Mouse (Mus musculus) adrenal gland, postnatal 4 days (tissue): ENCODE measurements around the gene Gm572. TPM values are rescaled to one million over a fixed set of nuclear protein-coding genes. Genes with fewer than 3 reads are reported as not detected.

Source experiments
- DNase-seq, 2 experiments: peaks; one replicate each; pipeline ENCODE4 v3.0.0; 2021 to 2022; ENCODE audit warnings: low spot score in 2 of 2, mixed read lengths in 2 of 2
- total RNA-seq, 2 experiments: library from RNA; stranded (reverse); gene quantifications; 2 replicates each; pipeline ENCODE4 v1.2.3; 2021

Gm572 gene
- total RNA-seq, 2 experiments from 2014 or later = 0.37 to 0.42 TPM

DNA sequence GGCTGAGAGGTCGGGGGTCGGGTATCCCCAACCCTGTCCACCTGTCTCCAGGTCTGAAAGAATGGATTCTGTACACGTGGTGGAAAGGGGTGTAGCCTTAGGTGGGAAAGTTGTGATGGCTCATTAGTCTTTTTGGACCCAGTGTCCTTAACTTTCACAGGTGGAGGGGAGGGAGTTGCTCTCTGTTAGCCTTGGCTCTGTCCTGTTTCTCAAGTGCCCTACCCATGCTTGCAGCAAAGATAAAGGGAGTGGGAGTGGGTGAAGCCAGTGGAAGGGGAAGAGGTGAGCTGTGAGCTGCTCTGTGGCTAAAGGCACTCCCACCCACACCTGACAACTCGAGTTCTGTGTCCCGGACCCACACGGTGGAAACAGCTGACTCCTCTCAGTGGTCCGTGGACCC, 20.2 kb downstream of the Gm572 start:
- no peak for DNase-seq

DNA sequence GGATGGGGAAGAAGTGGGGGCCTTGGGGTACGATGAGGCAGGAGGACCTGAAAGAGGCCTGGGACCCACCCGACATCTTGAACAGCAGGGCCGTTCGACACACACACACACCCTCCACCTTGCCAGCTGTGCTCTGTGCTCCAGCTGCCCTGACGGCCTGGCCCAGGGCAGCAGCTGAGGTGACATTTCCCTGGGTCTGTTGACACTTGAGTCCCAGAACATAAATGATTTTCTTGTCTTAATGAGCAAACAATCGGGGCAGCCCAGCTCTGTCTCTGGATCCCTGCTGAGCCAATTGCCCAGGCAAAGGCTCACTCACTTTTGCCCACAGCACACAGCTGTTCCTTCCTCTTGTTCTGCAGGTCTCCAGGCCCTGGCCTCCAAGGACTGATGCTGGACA, 20.9 kb downstream of the Gm572 start:
- DNase-seq = no peak

DNA sequence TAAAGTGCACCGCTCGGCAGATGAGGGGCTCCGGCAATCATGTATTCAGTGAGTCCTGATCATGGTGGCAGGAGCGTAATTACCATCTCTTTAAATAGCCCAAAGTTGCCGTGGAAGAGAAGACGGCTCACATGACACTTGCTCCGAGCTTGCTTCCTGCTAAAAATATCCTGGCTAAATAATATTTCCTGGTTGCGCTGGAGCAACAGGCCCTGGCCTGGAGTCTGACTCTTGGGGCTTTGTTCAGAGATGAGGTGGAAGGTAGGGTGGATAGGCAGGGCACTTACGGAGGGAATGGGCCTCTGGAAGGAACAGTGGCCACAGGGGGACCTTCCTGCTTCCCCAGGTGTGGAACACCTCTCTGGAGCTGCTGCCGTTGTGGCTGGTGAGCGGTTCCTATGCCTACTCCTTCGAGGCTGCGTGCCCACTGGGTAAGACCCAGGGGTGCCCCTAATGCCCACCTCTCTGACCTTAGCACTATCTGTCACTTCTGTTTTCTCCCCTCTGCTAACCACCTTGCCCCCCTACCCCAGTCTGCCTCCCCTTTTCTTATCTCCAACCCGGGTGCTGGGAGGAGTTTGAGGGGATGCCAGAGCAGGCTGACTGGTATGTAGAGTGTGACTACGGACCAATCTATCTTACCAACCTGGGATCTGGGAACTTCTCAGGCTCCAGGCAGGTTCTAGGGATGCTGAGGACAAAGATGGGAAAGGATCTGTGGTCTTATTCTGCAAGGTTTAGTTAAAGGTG, 24.1 kb downstream of the Gm572 start:
- DNase-seq = no peak

DNA sequence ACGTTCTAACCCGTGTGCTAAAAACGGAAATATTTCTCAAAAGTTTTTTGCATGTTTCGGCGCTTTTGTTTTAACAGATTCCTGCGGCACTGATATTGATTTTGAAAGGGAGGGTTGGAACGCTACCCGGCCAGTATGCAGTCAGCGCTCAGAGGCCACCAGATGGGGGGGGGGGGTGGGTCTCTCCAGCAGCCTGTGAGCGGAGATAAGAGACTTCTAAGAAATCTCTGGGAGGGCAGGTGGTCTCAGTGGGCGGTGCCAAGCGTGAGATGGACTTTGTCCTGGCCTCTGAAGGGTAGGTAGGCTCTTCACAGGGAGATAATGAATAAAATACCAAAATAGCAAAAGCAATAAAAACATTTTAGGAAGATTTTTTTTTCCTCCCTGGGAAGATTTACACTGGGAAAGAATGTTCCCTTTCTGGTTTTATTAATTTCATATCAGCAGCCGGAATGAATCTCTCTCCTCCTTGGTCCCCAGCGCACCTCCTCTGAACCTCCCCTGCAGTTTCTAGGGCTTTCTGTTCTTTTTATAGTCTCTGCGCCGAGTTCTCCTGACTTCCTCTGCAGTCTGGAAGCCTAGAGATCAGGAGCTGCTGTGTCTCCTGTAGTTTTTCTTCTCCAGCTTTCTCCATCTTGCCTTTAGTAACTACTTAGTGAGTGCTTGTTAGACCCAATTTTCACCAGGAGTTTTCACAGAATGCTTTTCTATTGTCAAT, 28.3 kb downstream of the Gm572 start:
- no peak for DNase-seq

DNA sequence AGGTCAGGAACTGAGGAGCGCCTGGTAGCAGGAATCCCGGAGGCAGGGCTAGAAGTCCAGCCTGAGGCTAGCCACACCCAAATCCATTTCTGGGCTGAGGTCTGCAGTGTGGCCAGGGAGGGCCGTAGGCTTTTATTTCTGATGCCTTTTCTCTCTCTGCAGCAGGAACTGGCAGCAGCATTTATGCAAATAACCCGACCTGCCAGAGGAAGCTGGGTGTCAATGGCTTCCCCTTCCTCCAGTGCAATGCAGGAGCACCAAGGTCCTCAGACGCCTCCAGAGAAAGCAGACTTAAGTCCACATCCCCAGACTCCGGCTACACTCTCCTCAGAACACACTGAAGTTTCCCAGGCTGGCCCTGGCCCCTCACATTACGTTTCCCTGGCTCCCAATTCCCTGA, 31.9 kb downstream of the Gm572 start:
- DNase-seq = no peak

DNA sequence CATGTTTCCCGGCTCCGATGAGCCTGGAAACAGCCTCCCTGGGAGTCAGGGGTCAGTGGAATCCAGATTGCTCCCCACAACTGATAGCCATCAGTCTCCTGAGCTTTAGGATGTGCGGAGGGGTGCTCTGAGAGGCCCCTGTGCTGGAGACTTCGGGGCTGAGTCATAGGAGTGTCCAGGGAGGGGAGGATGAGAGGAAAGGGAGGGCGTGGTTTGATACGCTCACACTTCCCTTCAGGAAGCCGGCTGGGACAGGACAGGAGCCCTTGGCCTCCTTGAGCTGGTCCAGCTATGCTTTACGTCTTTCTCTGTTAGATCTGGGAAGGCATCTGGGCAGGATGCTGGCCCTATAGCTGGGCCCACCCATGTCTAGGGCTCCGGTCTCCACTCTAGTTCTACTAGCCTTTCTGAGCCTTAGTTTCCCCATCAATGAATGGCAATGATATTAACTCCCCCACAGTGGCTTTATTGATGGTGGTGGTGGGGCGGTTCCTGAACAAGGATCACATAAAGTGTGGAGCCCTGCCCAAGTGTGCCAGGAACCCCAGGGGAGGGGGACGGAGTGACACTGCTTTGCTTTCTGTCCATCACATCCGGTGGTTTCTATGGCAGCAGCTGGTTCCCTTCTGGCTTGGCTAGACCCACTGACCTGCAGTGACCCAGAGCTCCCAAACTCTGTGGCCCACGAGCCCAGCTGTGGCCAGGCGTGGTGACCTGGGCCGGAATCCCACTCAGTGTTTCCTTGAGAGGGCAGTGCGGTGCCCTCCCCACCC, 33.3 kb downstream of the Gm572 start:
- DNase-seq = no peak

DNA sequence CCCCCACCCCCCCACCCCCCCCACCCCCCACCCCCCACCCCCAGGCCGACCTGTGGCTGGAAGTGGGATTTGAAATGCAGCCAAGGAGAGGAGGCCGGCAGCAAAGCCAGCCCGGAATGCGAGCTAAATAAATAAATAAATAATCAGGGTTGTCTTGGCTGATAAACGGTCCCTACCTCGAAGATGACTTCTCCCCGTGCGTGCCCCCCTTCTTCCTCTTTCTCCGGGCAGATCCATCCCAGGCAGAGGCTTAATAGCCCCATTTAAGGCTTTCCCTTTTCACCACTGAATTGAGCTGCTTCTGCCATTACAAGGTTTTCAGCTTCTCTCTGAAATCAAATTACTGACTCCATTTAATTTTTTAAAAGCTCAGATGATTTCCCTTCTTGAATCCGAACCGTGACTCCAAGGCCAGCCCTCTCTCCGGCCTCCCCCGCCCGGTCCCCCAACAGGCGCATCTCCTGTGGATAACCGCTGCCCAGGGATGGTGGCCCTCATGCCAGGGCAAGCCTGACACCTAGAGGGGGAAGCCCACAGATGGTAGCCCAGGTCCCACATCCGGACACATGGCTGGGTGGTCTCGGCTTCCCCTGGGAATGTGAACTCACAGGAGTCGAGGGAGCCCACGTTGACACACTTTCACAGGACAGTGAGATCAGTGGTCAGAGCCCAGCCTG, 34.0 kb downstream of the Gm572 start:
- DNase-seq = no peak

DNA sequence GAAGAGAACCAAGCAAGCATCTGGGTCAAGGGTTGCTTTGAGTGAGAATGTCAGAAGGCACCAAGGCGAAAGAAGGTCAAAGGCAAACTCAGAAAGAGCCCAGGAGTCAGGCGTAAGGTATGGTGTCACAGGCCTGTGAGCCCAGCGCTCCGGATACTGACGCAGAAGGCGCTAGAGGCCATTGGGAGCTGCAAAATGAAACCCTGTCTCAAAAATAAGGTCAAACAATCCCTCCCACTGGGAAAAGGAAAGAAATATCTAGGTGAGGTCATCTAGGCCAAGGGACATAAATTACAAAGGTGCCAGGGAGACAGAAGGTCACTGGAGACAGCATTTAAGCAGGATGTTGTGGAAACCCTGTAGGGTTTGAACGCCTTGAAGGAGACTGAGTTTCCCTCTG, 35.0 kb downstream of the Gm572 start:
- DNase-seq = no peak

DNA sequence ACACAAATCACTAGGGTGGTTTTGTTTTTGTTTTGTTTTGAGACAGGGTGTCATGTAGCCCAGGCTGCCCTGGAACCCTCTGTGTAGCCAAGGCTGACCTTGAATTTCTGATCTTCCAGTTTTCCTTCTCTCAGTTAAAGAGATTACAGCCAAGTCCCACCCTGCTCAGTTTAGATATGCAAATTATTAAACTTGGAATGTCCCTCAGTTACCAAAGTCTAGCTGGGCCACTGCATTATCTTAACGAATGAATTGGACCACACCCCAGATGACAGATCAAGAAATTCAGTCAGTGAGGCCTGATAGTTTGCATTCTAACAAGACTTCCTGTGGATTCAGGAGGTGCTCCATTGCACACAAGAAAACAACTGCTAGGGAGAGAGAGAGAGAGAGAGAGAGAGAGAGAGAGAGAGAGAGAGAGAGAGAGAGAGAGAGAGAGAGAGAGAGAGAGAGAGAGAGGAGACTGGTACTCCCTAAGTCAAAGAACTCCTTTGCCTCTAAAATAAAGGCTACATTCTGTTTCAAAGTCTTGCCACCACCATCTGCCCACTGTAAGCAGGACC, 37.5 kb downstream of the Gm572 start:
- no peak for DNase-seq

DNA sequence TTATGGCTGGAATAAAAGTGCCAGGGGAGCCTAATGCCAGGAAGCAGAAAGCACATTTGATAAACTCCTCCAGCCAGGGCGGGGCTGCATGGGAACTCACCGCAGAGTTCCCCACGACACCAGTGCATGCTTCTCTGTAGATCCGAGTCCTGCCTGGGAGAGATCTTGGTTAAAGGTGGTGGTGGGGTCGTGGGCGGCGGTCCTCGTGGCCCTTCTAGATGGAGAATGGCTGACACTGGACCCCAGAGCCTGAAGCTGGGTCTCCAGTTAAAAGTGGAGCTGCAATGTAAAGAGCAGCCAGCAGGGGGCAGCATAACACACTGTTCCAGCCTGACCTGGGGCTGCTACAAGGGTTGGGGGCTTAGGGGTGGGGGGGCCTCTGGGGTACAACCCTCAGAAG, 38.3 kb downstream of the Gm572 start:
- no peak for DNase-seq

DNA sequence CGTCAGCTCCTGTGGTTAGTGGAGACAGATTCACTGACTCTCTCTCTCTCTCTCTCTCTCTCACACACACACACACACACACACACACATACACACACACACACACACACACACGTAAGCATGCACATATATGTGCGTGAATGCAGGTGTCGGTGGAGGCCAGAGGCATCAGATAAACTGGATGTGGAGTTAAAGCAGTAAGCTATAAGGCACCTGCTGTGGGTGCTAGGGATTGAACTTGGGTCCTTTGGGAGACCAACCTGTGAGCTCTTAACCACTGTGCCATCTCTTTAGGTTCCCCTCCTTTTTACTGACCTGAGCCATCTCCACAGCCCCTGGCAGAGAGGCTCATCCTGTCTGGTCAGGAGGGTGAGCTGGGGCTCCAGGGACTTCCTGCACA, 39.8 kb downstream of the Gm572 start:
- no peak for DNase-seq

DNA sequence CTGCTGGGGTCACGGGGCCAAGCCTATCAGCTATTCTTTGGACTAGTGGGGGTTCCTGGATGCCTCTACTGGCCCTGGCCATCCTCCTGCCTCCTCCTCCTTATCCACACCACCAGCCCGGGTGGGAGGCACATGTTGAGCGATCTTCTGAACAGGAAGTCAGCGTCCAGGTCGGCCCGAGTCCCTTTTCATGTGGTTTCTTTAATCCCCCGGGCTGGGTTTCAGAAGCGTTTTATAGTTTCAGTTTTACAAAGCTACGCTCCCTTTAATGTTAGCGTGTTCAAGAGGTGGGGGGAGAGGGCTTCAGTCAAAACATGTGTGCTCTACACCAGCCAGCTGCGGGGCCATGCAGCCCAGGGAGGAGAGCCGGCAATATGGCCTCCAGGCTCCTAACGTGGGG, 40.4 kb downstream of the Gm572 start:
- DNase-seq = no peak

DNA sequence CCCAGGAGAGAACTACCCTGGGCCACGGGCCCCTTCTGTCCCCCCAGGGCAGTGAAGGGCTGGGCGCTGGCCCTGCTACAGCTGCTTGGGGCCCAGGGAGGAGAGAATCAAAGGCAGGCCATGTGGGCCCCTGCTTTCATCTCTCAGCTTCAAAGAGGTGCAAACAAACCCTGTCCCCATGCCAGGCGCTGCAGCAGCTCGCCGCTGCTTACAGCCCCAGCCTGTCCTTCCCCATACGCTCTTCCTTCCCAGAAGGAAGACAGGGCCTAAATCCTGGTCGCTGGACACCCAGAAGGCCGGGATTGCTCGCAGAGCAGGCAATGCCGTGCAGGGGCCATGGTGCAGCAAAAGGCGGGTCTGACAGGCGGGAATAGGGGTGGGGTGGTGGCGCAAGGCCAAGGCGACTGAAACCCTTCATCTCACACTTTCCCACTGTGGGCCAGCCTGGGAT, 43.4 kb downstream of the Gm572 start:
- no peak for DNase-seq

DNA sequence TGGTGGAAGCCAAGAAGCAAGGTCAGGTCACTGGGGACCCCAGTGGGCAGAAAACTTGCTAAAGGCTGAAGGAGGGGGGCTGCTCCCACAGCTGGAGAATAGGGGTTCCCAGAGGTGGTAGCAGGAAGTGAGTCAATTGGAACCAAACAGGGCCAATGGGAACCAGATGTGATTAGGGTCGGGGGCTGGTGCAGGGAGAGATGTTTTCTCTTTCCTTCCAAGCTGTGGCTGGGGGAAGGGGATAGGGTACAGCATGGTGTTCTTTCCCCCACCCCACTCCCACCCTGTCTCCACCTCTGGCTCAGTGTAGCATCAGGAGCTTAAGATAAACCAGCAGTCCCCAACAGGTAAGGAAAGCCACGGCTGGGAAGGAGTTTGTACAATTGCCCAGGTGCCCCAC, 45.0 kb downstream of the Gm572 start:
- DNase-seq = no peak

DNA sequence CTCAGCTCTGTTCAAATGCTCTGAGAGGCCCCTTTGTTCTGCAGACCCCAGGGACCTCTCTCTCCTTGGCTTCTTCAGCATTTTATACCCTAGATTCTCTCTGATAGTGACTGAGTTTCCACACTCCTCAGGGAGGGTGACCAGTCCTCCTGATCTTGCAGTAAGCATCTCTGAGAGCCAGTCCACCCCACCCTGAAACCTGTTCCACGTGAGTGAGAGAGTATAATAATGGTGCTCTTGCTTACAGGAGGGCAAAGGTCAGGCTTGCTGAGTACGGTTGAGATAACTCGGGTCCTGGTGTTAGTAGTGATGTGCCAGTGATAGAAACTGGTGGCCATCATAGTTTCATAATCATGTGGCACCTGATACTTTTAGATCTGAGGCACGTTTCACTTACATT, 48.1 kb downstream of the Gm572 start:
- no peak for DNase-seq

DNA sequence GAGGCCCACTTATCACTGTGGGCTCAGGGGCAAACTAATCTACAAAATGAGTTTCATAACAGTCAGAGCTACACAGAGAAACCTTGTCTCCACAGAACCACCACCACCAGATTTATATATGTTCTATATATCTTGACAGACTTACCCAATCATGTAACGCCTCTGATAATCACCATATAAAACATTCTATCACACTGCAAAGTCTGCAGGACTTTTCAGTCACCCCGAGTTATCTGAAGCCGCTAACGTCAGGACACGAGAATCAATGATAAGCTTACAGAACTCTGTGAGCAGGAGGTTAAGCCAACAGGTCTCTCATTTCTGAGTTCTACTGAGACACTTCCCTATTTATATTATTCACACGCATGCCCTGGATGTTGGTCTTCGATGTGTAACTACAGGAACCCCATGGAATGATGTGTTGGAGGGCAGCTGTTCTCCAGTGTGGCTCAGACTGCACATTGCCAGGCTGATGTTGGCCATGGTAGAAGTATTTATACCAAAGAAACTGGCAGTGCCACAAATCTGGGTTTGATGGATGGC, 50.4 kb downstream of the Gm572 start:
- DNase-seq = no peak

DNA sequence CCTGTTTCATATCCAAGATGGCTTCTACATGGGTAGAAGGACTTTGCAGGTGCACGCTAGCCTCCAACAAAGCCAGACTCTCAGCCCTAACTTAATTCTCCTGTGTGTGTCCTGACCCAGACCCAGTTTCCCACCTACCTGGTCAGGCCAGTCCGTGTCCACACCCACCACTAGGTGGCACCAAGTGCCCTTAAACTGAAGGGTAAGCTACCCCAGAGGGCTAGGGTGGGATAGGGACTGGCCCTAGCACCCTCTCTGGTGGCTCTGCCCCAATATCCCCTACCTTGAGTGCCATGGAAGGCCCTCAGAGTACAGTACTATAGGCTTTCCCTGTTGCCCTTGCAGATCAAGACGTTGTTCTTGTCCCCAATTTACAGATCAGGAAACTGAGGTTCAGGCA, 61.6 kb downstream of the Gm572 start:
- peak in 1 of 2 experiments; percentile 26 for DNase-seq

DNA sequence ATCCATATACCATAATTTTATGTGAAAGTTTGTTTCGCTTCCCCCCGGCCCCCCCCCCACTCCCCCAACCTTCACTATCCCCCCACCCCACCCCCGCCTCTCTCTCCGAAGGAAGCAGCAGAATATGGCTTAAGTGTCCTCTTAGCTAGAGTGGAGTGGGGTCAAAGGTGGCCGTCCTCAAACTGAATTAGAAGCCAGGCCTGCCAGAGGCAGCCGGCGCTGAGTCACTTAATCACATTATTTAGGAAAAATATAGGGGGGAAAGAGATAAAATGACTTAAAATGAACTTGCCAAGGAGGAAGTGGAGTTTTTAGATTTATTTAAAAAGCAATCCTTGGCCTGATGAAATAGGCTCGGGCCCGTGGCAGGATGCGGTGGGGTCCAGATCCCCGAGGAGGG, 65.7 kb downstream of the Gm572 start:
- no peak for DNase-seq

DNA sequence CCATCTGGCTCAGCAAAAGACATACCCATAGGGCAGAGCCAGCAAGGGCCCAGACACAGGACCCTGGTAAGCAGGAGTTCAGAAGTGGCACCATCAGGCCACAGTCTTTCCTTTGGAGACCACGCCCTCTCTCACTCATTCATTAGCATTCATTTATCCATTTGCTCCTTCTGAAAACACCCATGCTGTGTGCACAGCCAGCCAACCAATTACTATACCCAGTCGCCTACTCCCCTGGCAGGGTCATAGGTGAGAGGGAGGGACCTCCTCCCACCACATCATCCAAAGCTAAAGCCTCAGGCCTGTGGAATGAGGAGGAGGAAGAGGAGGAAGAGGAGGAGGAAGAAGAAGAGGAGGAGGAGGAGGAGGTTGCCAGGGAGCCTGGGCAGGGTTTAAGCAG, 67.3 kb downstream of the Gm572 start:
- DNase-seq = no peak

DNA sequence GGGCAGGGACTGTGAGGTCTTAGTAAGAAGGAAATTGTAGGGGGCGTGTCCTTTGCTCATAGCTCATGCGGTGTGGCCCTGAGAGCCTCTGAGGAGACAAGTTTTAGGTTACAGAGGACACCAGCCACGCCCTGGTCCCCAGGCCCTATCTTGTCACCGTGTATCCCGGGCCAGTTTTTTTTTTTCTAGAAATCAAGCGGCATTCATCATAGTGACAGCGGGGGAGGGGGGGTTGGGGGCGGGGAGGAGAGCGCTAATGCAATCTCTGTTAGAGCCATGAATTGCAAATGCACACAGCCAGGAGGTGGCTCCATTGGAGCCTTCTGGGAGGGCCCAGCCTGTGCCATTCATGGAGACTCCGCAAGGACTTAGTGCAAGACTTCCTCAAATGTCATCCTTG, 68.2 kb downstream of the Gm572 start:
- DNase-seq = no peak

DNA sequence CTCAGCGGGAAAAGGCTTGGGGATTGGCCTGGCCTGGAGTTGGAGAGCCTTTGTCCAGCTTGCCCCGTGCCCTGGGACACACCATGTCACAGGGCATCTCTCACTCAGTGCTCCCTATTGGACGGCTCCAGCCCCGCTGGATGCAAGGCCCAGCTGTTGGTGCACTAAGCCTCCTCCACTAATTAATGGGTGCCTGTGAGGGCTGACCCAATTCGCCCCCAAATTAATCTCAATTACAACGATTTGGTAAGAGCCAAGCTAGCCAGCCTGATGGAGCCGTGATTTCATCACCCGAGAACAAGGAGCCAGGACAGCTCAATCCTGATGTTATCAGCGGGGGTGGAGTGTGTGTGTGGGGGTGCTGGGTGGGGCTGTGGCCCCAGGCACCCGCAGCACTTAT, 69.5 kb downstream of the Gm572 start:
- no peak for DNase-seq
